Mouse (Mus musculus): Measurements from ENCODE around the gene A630023A22Rik.

Gene A630023A22Rik

DNA sequence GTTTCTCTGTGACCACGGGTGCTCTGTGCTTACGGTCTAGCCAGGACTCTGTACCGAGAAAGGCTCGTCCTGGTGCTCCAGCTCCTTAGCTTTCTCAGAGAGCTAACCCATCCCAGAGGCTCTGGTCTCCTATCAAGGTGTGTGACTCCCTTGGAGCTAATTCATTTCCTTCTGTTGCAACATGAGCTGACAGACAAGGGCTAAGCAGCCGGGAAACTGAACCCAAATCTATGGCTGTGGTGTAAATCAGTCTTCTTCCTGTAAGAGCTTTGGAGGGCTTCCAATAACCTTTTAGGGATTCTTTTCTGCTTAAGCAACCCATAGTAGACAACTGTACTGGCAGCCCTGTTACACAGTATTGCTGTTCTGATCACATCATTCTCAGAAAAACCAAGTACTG is at the start of gene A630023A22Rik:
A630023A22Rik (minus strand) TSS at position 154 of the 400 bp plus-strand sequence.
- DNase-seq = no peak

DNA sequence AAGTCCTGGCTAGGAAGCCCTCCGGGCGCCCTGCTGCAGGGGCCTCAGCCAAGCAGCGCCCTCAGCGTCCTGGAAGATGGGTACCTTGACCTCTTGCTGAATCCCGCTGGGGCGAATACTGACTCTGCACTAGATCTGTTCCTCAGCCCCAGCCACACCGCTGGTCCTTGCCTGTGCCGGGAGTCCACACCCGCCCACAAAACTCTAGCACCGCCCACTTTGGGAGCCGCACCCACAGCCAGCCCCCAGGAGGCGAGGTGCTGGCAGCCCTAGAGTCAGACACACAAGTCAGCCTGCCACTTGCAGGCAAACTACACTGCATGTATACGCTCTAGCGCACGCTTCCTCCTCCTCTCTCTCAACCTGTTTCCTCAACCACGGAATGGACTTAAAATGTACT is 49.8 kb upstream of the A630023A22Rik start, which contains the start of gene Npy4r:
Npy4r (minus strand) TSS at position 148 of the 400 bp plus-strand sequence.
- DNase-seq = peak; percentile 14

DNA sequence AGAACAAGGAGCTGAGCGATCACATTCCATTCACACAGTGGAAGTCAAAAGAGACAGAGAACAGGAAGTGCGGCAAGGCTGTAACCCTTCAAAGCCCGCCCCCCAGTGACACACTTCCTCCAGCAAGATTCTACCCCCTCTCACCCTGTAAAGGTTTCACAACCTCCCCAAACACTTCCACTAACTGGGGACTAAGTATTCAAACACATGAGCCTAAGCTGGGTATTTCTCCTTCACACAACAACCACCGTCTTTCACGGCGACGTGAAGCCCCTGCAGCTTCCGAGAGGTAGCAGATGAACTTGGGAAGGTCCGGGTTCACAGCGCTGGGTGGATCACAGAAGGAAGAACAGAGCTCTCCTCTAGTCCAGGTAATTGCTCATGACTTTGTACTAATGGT is 40.4 kb upstream of the A630023A22Rik start:
- DNase-seq = no peak

DNA sequence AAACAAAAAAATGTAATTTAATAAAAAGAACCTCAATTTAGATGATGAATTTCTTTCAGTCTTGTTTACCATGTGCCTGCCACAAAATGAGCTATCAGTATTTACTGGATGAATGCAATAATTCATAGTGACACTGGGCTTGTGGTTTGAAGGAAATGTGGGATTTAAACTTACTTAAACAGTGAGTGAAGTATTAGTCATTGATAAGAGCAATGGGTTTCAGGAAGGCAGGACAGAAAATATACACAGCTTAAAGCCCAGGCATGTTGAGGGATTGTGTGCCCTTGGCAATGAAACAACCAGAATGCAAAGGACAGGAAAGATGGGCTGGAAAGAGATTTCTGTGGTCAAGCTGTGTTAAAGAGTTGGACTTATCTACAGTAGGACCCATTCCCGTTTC is 39.8 kb upstream of the A630023A22Rik start:
- no peak for DNase-seq

DNA sequence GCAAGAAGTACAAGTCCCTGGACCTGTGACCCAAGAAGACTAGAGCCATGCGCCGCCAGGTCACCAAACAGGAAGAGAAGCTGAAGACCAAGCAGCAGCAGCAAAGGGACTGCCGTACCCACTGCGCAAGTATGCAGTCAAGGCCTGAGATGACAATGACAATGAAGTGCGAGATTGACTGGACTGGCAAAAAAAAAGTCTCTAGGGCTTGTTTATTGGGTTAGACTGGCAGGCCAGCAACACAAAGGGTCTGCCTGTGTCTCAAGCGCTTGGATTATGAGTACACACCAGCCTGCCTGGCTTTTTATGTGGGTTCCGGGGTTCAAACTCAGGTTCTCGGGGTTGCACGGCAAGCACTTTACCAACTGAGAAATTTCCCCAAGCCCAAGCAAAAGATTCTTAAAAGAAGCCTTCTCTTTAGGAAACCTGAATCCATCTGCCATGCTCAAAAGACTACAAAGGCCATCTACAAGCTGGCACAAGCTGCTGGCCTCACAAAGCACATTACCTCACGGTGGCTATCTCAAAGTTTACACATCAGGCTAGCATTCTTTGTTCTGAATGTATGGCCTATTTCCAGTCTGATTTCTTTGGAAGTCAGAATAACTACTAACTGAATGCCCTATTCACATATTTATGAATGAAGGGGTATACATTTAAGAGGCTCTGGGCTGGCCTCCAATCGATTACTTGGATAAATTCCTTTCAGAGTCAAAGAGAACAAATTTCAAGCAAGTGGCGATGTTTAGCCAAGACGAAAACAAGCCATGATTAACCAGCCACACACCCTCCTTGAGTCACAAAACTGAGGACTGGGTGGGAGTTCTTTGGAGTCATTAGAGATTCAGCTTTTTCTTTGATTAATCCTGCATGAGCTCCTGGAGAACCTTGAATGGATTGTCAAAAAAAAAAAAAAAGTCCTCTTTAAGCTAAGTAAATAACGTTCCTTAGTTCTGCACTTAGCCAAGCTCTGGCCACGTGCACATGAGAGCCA is 37.4 kb upstream of the A630023A22Rik start:
- no peak for DNase-seq

- no peak for DNase-seq
Measured at GRCm38 (mm10) chr14:34135391-34135790, 32.8 kb upstream of the A630023A22Rik start.

GRCm38 (mm10) chr14:34131216-34131615 is 28.7 kb upstream of the A630023A22Rik start:
- no peak for DNase-seq

DNA sequence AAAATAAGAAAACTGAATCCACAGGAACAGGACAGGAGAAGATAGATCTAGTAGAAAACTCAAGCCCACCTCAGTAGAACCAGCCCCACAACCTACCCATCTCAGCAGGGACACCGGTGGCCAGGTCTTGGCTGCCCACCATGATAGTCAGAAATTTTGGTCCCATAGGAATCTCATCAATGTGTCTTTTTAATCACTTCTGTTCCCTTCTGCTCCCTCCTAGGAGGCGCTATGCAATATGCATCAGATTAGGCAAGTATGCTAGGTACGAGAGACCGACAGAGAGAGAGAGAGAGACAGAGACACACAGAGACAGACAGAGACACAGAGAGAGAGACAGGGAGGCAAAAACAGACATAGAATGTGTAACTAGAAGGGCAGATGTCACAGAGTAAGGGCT is 19.1 kb upstream of the A630023A22Rik start:
- no peak for DNase-seq

DNA sequence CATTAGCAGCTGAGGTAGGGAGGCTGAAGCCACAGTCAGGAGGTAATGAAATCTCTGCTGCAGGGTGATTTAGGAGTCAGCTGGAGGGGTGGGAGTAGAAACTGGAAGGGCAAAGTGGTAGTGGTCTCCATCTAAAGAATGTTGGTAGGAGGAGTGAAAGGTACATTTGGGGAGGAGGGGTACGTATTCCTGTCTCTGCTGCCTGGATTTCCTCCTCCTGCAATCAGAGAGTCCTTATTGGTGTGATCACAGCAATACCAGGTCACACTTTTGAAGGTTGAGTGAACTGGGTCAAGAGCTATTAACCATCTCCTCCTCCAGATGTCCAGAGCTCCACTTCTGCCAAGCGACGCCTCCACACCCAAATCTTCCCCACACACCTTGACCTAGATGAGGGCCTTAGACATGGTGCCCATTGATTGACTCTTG is 18.4 kb upstream of the A630023A22Rik start:
- no peak for DNase-seq

DNA sequence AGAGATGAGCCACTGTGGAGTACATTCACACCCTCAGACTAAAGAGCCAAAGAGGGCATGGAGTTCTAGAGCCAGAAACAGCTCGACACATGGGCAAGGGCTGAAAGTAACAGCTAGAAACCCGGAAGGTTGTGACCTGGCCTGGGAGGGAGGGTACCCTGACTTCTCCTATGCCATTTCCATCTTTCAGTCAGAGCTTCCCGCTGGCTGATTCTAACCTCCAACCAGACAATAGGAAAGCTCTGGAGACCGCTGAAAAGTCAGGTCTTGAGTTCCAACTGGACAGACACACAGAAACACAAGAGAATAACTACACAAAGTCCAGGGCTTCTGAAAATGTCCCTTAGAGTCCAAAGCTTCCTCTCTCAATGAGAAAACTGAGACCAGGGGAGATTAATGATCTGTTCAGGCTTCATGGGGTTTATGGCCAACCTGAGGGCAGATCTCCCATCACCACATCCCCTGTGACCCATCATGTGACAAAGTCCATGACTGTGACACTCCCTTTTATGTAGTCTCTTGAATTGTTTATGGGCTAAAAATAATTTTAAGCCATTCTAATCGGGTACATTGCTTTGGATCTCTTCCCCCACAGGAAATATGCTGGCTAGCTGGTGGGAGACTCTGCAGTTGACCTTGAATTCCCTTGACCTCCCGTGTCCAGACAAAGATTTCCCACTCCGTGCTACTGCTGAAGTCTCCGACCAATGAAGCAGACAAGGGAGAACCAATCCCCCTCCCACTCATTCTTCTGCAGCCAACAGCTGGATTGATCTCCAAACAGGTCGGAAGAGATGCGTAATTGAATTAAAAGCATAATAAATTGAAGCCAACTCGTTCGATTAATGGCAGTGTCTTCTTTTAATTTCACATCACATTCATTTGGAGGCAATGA is 17.7 kb upstream of the A630023A22Rik start:
- no peak for DNase-seq

GRCm38 (mm10) chr14:34119046-34119723 is 16.6 kb upstream of the A630023A22Rik start:
- DNase-seq = no peak

DNA sequence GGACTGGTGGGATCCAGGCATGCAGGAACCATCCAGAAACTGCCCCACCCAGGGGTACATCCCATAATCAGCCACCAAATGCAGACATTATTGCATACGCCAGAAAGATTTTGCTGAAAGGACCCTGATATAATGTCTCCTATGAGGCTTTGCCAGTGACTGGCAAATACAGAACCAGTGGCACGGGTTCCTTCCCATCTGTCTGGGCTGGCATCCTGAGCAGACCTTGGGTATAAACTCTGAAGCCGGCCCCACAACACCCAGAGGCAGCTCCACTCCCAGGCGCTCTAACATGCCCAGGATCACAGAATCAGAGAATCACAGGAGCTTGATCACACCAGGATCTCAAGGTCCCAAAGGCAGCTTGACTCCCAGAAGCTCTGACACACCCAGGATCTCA is 11.8 kb upstream of the A630023A22Rik start:
- no peak for DNase-seq

- no peak for DNase-seq
Measured at GRCm38 (mm10) chr14:34107594-34107993, 5.0 kb upstream of the A630023A22Rik start.

DNA sequence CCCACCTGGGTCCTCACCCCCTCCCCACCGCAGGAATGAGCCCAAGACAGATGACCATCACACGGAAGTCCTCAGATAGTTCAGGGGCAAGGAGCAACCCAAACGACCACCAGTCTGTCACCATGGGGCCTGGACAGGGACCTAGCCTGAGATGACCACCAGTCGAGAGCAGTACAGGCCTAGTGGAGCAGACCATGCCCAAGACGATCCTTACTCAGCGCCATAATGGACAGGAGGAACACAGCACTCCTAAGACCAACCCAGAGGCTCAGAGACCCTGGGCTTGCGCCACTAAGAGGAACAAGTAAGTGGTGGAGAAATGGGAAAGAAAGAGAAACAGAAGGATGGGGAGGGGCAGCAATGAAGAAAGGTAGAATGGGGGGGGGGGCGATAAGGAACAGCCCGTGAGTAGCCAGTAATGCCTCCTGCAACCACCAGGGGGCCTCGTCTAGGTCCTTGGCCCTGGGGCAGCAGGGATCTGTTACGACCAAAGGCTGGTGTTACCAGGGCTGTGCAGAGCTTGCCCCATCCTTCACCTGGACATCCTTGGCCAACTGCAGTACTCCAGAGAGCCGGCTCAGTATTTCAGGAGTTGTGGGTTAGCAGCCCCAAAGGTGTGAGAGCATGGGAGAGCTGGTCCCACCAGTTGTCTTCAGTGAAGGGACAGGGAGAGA is 4.0 kb upstream of the A630023A22Rik start:
- DNase-seq = no peak

GRCm38 (mm10) chr14:34104892-34105291 is 2.3 kb upstream of the A630023A22Rik start:
- DNase-seq = peak; percentile 47

GRCm38 (mm10) chr14:34103855-34104254 is 1.3 kb upstream of the A630023A22Rik start:
- DNase-seq = no peak

- DNase-seq = no peak
Measured at GRCm38 (mm10) chr14:34096161-34096560, 6.4 kb downstream of the A630023A22Rik start.

DNA sequence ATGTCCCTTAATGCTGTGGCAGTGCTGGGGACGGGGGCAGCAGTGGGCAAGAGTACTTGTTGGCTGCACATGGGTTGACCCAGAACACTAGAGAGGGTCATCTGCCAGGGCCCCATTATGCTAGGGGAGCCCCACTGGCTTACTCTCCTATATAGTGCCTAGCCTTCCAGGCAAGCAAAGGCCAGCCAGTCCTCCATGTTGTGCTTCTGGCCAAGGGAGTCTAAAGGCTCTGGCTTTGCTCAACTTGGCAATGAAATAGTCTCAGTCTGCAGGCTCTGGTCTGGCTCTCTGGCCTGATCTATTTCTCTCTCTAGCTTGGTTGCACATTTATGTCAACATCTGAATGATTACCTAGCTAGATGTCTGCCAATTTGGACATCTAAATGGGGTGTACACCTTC is 9.7 kb downstream of the A630023A22Rik start:
- DNase-seq = no peak

GRCm38 (mm10) chr14:34091475-34091874 is 11.1 kb downstream of the A630023A22Rik start:
- no peak for DNase-seq

DNA sequence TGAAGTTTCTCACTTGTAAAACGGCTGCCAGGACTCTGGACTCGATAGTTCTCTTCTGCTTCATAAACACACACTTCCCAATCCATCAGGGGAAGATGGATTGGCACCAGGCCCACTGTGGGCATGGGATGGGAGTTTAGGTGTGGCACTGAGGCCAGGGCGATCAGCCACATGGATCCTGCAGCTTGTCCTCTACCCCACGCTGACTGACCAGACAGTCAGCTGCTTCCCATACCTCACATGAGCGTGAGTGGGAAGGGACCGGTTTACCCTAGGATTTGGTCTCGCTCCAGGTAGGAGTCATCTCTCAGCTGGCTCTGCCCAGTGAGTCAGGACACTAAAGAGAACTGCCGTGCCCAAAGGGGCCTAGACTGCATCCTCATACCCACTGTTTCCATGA is 12.8 kb downstream of the A630023A22Rik start:
- no peak for DNase-seq

DNA sequence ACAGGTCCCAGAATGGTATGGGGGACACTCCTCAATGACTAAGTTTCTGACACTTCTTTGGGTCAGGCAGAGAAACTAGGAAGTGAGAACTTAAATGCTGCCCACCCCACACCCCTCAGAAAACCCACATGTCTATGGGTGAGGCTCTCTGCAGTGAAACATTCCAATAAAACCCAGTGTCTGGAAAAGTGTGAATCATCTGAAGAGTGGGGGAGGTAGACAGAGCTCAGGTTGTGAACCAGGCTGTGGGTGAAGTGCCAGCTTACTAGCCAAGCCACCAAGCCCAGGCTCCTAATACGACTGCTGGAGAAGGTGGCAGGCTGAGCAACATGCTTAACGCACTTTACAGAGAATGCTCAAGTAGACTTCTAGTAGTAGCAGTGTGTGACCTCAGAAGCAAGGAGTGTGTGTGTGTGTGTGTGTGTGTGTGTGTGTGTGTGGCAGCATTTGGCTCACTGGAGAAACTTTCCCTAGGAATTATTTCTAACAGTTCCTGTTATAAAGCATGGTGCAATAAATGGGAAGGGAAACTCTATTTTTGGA is 14.6 kb downstream of the A630023A22Rik start:
- no peak for DNase-seq

- no peak for DNase-seq
Measured at GRCm38 (mm10) chr14:34086806-34087205, 15.7 kb downstream of the A630023A22Rik start.

Measured in right cerebral cortex, adult 18-20 months (tissue).